Mouse (Mus musculus) liver, embryonic 14.5 days (tissue): ENCODE data around the gene Col4a1.

ENCODE experiments used
- CTCF ChIP-seq: IDR thresholded peaks from 2 replicates; pipeline ENCODE4 v1.5.1; 2016; ENCODE audit warnings: antibody characterized with exemption, low read depth, control low read depth
- EP300 ChIP-seq: IDR thresholded peaks from 2 replicates; pipeline ENCODE4 v1.6.1; 2016; ENCODE audit warnings: antibody characterized with exemption, low read depth

DNA sequence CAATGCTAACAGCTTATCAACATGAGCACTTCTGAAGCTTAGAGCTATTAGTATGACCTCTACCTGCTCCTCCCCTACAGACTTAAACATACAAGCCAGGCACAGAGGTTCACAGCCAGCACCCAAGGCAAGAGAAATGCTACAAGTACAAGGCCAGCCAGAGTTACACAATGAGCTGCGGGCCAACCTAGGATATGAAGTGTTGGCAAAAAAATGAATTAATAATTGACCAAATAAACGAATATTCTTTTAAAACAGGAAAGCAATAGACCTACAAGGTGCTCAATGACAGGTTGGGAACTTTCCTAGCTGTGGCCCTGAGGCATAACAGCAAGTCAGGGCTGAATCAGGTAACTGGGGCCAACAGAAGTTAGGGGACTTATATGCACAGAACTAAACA, 58.1 kb downstream of the Col4a1 start:
- TF ChIP-seq EP300 = no peak
- no peak for TF ChIP-seq CTCF
